Mouse (Mus musculus) G1E (cell line): ENCODE results near the gene Cd72.

Experiments used
- CTCF ChIP-seq: IDR thresholded peaks from 2 replicates; pipeline ENCODE4 v1.5.1; 2012; ENCODE audit warnings: low read depth, low read length, inconsistent platforms, mixed read lengths
- GATA1 ChIP-seq: IDR thresholded peaks from 2 replicates; pipeline ENCODE4 v1.6.1; 2012; ENCODE audit warnings: borderline replicate concordance, low read length, inconsistent platforms, mixed read lengths

DNA sequence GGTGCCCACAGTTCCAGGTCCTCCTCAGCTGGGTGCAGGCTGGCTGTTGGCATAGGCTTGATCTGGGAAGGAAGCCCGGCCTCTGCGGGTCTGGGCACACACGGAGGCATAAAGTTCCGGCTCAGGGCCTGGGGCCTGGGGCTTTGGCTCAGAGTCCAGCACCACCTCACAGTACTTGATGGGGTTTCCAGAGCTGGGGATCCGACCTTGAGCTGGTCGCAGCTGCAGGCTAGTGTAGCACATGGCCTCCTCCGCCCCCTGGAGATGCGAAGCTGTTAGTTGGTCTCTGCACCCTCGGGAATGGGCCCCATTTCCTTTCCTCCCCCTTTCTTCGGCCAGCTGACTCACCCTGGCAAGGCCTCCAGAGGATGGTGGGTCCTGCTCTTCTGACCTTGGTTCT lies 28.2 kb upstream of the Cd72 start:
- TF ChIP-seq CTCF (no peak), GATA1 (no peak)
